22 mouse cellular contexts compared by ENCODE assay signal in genomic region chr4:150927789-150928188, GRCm38 (mm10). TPM values are rescaled to one million over a fixed set of nuclear protein-coding genes. Genes with fewer than 3 reads are reported as not detected.
DNase-seq lines count a peak whose midpoint lies in the region; ATAC-seq and TF ChIP-seq lines count a peak whose summit lies in the region.
"Had no signal": no experiment of that assay in that cellular context is flagged by ENCODE, and none has a peak within 500 bp of the region (broad histone marks: within the 10 kb centered on the region; RNA-seq: fewer than 3 reads in every experiment).

No protein-coding gene starts in this region.

- WGBS in liver, embryonic 11.5 days = 56% methylated on average over 10 of the region's 10 CpGs

- DNase-seq in A20 (ENCODE audit: low read depth, low spot score) (peak; percentile 45), CH12.LX (ENCODE audit: extremely low read depth) (peak; percentile 86)
- DNase-seq in liver, embryonic 11.5 days (ENCODE audit: low spot score) = no peak
- no peak for DNase-seq in yolk sac, embryonic 10.5 days (ENCODE audit: low spot score)
- DNase-seq in ovary, adult 18-20 months (ENCODE audit: low spot score) = no peak
- DNase-seq in kidney, postnatal 36 days = no peak
- DNase-seq: cerebellum, adult 18-20 months; gastrocnemius, postnatal 14 days; kidney, adult 2 months; lung, adult 18-20 months; lung, postnatal 4 days; right cerebral cortex, postnatal 25 days; thymus, postnatal 25 days had no signal

- H3K4me2 ChIP-seq in CH12.LX (ENCODE audit: insufficient read depth, low read depth, poor library complexity, severe bottlenecking) (peak overlapping the region; percentile 95), myocyte (ENCODE audit: low read depth) (peak overlapping the region; percentile 65)
- H3K4me2 ChIP-seq in liver, embryonic 11.5 days = no peak overlapping the region
- H3K4me2 ChIP-seq: forebrain, embryonic 12.5 days; midbrain, embryonic 11.5 days; neural tube, embryonic 15.5 days had no signal

- H3ac ChIP-seq in myocyte (ENCODE audit: control insufficient read depth, insufficient read length) = no peak overlapping the region

- peak; percentile 75 for TF ChIP-seq EP300 in CH12.LX (IDR thresholded peaks at IDR 0.05; ENCODE audit: low read length)

- H3K9ac ChIP-seq in CH12.LX (ENCODE audit: insufficient read depth, low read depth) = no peak overlapping the region; the same call in 1 of the 2 replicates
- H3K9ac ChIP-seq in liver, embryonic 11.5 days (ENCODE audit: low read depth, low read length) = no peak overlapping the region
- H3K9ac ChIP-seq: forebrain, embryonic 12.5 days; neural tube, embryonic 15.5 days had no signal

- TF ChIP-seq POLR2A in CH12.LX (IDR thresholded peaks at IDR 0.05; ENCODE audit: low read depth, low read length) (peak; percentile 66), myocyte (IDR thresholded peaks at IDR 0.05; ENCODE audit: insufficient read length, low read depth) (no peak)

- peak overlapping the region in 2 of 3 experiments; percentile 4 to 13 for H3K4me3 ChIP-seq in CH12.LX (replicated peaks in 1 of 3; ENCODE audit: low read depth in 2 of 3, low read length in 2 of 3, poor library complexity in 1 of 3)
- no peak overlapping the region for H3K4me3 ChIP-seq in myocyte
- H3K4me3 ChIP-seq in liver, embryonic 11.5 days (ENCODE audit: low read depth, low read length) = no peak overlapping the region
- H3K4me3 ChIP-seq: forebrain, embryonic 12.5 days; hindbrain, embryonic 10.5 days; layer of hippocampus, adult 2 months; limb, embryonic 10.5 days; neural tube, embryonic 15.5 days had no signal

- in situ Hi-C loops in CH12.LX (cut with MboI; ENCODE audit: low pct_ligation_motif_present, low pct_unique_long_range_greater_than_20kb, low sequenced_read_pairs) = no loop called here

- no peaks in the 10 kb centered on the region for H3K36me3 ChIP-seq in CH12.LX (replicated peaks in 1 of 2; ENCODE audit: control insufficient read depth in 1 of 2, insufficient read depth in 1 of 2, low read length in 1 of 2)
- H3K36me3 ChIP-seq in myocyte (ENCODE audit: control insufficient read depth, insufficient read depth) = no peaks in the 10 kb centered on the region
- no peaks in the 10 kb centered on the region for H3K36me3 ChIP-seq in liver, embryonic 11.5 days (ENCODE audit: control insufficient read depth, insufficient read depth, low read length)
- H3K36me3 ChIP-seq: forebrain, embryonic 12.5 days; hindbrain, embryonic 10.5 days; limb, embryonic 10.5 days; neural tube, embryonic 15.5 days had no signal

- H3K27me3 ChIP-seq in CH12.LX (replicated peaks) (peaks cover 2% of the 10 kb centered on the region), myocyte (ENCODE audit: control insufficient read depth, insufficient read depth, insufficient read length) (peaks cover 5% of the 10 kb centered on the region)
- H3K27me3 ChIP-seq in liver, embryonic 11.5 days (replicated peaks; ENCODE audit: control insufficient read depth, insufficient read depth, low read length) = no peaks in the 10 kb centered on the region; the same call in 1 of the 2 replicates
- H3K27me3 ChIP-seq: forebrain, embryonic 12.5 days; neural tube, embryonic 15.5 days had no signal

- ATAC-seq in granulocyte monocyte progenitor cell, adult 5-6 weeks (replicated peaks; ENCODE audit: poor library complexity, severe bottlenecking) = peak; percentile 23; the same call in 1 of the 2 replicates
- no peak for ATAC-seq in liver, embryonic 11.5 days (replicated peaks; ENCODE audit: low FRiP score)

- TF ChIP-seq RAD21 in CH12.LX (IDR thresholded peaks at IDR 0.05; ENCODE audit: low read depth, low read length) = no peak; the same call in 1 of the 2 replicates

- dilution Hi-C loops in CH12.LX (cut with MboI; ENCODE audit: extremely low pct_ligation_motif_present, extremely low pct_unique_long_range_greater_than_20kb, low sequenced_read_pairs) = no loop called here

- TF ChIP-seq CTCF in CH12.LX (conservative IDR thresholded peaks at IDR 0.05 in 1 of 2, IDR thresholded peaks at IDR 0.05 in 1 of 2; ENCODE audit: low read depth in 2 of 2, low read length in 2 of 2) = no peak

- H3K79me2 ChIP-seq in CH12.LX (replicated peaks; ENCODE audit: control insufficient read depth, extremely low read depth, insufficient read depth, poor library complexity, severe bottlenecking) = no peaks in the 10 kb centered on the region
- no peaks in the 10 kb centered on the region for H3K79me2 ChIP-seq in myocyte (ENCODE audit: control insufficient read depth, insufficient read depth)

- H3K4me1 ChIP-seq in CH12.LX (ENCODE audit: control insufficient read depth in 1 of 2, insufficient read depth in 2 of 2) = peaks cover 6 to 20% of the 10 kb centered on the region in 2 experiments; a peak in 3 of 4 replicates
- H3K4me1 ChIP-seq in liver, embryonic 11.5 days (replicated peaks; ENCODE audit: control insufficient read depth, insufficient read depth, low read length) = no peaks in the 10 kb centered on the region

- H3K27ac ChIP-seq in CH12.LX (ENCODE audit: insufficient read depth, low read depth) = 0 out of 2 replicates have a peak overlapping the region, but pooled peaks have one; percentile 72
- H3K27ac ChIP-seq in liver, embryonic 11.5 days (ENCODE audit: low read depth, low read length) = no peak overlapping the region
- H3K27ac ChIP-seq: forebrain, embryonic 12.5 days; hindbrain, embryonic 10.5 days; layer of hippocampus, adult 2 months; limb, embryonic 10.5 days; neural tube, embryonic 15.5 days had no signal

- no peaks in the 10 kb centered on the region for H3K9me3 ChIP-seq in CH12.LX (replicated peaks; ENCODE audit: low read length)
- H3K9me3 ChIP-seq in liver, embryonic 11.5 days (ENCODE audit: control insufficient read depth, low read length) = no peaks in the 10 kb centered on the region
- H3K9me3 ChIP-seq: forebrain, embryonic 12.5 days; hindbrain, embryonic 10.5 days; limb, embryonic 10.5 days; neural tube, embryonic 15.5 days had no signal

TF ChIP-seq in CH12.LX, 34 proteins besides CTCF, POLR2A, EP300 and RAD21 (continues in another document):
- TF ChIP-seq ZKSCAN1 (IDR thresholded peaks at IDR 0.05; ENCODE audit: borderline replicate concordance, low read depth, low read length) = no peak
- TF ChIP-seq ZNF384 (IDR thresholded peaks at IDR 0.05; ENCODE audit: low read depth, low read length) = no peak
- TF ChIP-seq CHD1 (IDR thresholded peaks at IDR 0.05; ENCODE audit: low read depth, low read length) = no peak
- 0 out of 2 replicates have a peak, but pooled peaks have one; percentile 64 for TF ChIP-seq E2F4 (IDR thresholded peaks at IDR 0.05; ENCODE audit: insufficient replicate concordance, low read depth, low read length)
- TF ChIP-seq BHLHE40 (IDR thresholded peaks at IDR 0.05; ENCODE audit: low read depth, low read length) = peak; percentile 83
- TF ChIP-seq POLR2AphosphoS2 (IDR thresholded peaks at IDR 0.05; ENCODE audit: low read depth, low read length) = no peak
- TF ChIP-seq HCFC1 (IDR thresholded peaks at IDR 0.05; ENCODE audit: low read depth, low read length) = peak; percentile 36
- peak; percentile 41; the same call in 1 of the 2 replicates for TF ChIP-seq MXI1 (IDR thresholded peaks at IDR 0.05; ENCODE audit: low read depth, low read length)
- no peak for TF ChIP-seq ELF1 (IDR thresholded peaks at IDR 0.05; ENCODE audit: low read depth, low read length)
- 0 out of 2 replicates have a peak, but pooled peaks have one; percentile 13 for TF ChIP-seq MAFK (IDR thresholded peaks at IDR 0.05; ENCODE audit: insufficient replicate concordance, low read length)
- no peak for TF ChIP-seq MYC (IDR thresholded peaks at IDR 0.05; ENCODE audit: low read depth, low read length)
- TF ChIP-seq ZMIZ1 (IDR thresholded peaks at IDR 0.05; ENCODE audit: low read depth, low read length) = no peak
- no peak for TF ChIP-seq USF1 (IDR thresholded peaks at IDR 0.05; ENCODE audit: low read depth, low read length)

TF ChIP-seq in myocyte, 11 proteins besides CTCF, POLR2A, EP300 and RAD21:
- TF ChIP-seq USF1 (IDR thresholded peaks at IDR 0.05; ENCODE audit: low read depth) = no peak
- no peak for TF ChIP-seq MAX (IDR thresholded peaks at IDR 0.05; ENCODE audit: low read depth)
- peak in 1 of 3 experiments; percentile 49 for TF ChIP-seq MYOG (IDR thresholded peaks at IDR 0.05; ENCODE audit: control insufficient read depth in 1 of 3, insufficient read depth in 1 of 3, insufficient read length in 2 of 3, low read depth in 2 of 3)

RNA-seq across cellular contexts. Expression of gene Tnfrsf9, which starts 13.4 kb away (rescaled TPM):
- total RNA-seq in CH12.LX (2012; rRNA removed) = 2.5 and 3.1 TPM in 2 replicates
- 2.1 and 2.2 TPM in 2 replicates for total RNA-seq in CH12.LX (2014; rRNA removed)
- polyA plus RNA-seq in CH12.LX (2012; ENCODE audit: insufficient read length, low read depth) = 2.8 and 2.9 TPM in 2 replicates
- total RNA-seq in granulocyte monocyte progenitor cell, adult 5-6 weeks (2014; fragmentation: Nextera tagmentation) = not detected in 2 replicates
- not detected in 2 replicates for total RNA-seq in granulocyte monocyte progenitor cell, adult 5-6 weeks (2017)
- 0.31 TPM for polyA plus RNA-seq in myocyte (2012; fragmentation: generic; extraction: Trizol)
- polyA plus RNA-seq in liver, embryonic 11.5 days (2014; fragmentation: Nextera tagmentation; extraction: Ambion mirVana) = 0.21 and 0.26 TPM in 2 replicates
- total RNA-seq: common myeloid progenitor, adult 5-6 weeks had no signal

RNA-seq across cellular contexts. Expression of gene Park7, which starts 13.6 kb away (rescaled TPM):
- 476 and 495 TPM in 2 replicates for total RNA-seq in CH12.LX (2012; rRNA removed)
- 337 and 374 TPM in 2 replicates for total RNA-seq in CH12.LX (2014; rRNA removed)
- 555 and 674 TPM in 2 replicates for polyA plus RNA-seq in CH12.LX (2012; ENCODE audit: insufficient read length, low read depth)
- total RNA-seq in granulocyte monocyte progenitor cell, adult 5-6 weeks (2014; fragmentation: Nextera tagmentation) = 284 and 328 TPM in 2 replicates
- total RNA-seq in granulocyte monocyte progenitor cell, adult 5-6 weeks (2017) = 431 and 435 TPM in 2 replicates
- 312 TPM for polyA plus RNA-seq in myocyte (2012; fragmentation: generic; extraction: Trizol)
- polyA plus RNA-seq in liver, embryonic 11.5 days (2014; fragmentation: Nextera tagmentation; extraction: Ambion mirVana) = 526 and 535 TPM in 2 replicates

Comparison
In these comparisons a context has a peak if more than half of its experiments do, and no peak if none do; other contexts are left out.
1. DNase-seq: peak in A20 (single experiment) and CH12.LX (single experiment); none in liver, embryonic 11.5 days (single experiment), yolk sac, embryonic 10.5 days (single experiment), ovary, adult 18-20 months (single experiment) and kidney, postnatal 36 days (0 of 2).
2. H3K4me3 ChIP-seq: peak in CH12.LX (2 of 3); none in myocyte (single experiment) and liver, embryonic 11.5 days (single experiment).